Mouse (Mus musculus) G1E (cell line): Measurements from ENCODE around the gene Cmklr1. TPM values are rescaled to one million over a fixed set of nuclear protein-coding genes. Genes with fewer than 3 reads are reported as not detected.

Experiments used
- ATAC-seq: 2 replicates; pipeline ENCODE4 v1.8.0; 2016; ENCODE audit warnings: mild to moderate bottlenecking; ENCODE audit not compliant: insufficient number of reproducible peaks, poor library complexity, low FRiP score, severe bottlenecking; ENCODE audit errors: extremely low read depth
- DNase-seq: peaks from one replicate; pipeline ENCODE4 v3.0.0; 2012; ENCODE audit warnings: low spot score
- H3K27me3 ChIP-seq: 2 replicates; pipeline ENCODE4 v1.6.1; 2012; ENCODE audit warnings: mild to moderate bottlenecking, low read length, inconsistent platforms; ENCODE audit not compliant: insufficient read depth
- H3K36me3 ChIP-seq: replicated peaks from 2 replicates; pipeline ENCODE3; 2012; ENCODE audit warnings: mild to moderate bottlenecking, inconsistent platforms
- H3K4me1 ChIP-seq: 2 replicates; pipeline ENCODE4 v1.6.1; 2012; ENCODE audit warnings: low read depth, low read length, inconsistent platforms, mixed read lengths; ENCODE audit not compliant: insufficient read depth
- H3K4me3 ChIP-seq: 2 replicates; pipeline ENCODE4 v1.5.1; 2012; ENCODE audit warnings: low read depth, mild to moderate bottlenecking, inconsistent platforms, low read length, moderate library complexity, mixed read lengths
- H3K9me3 ChIP-seq: replicated peaks from 2 replicates; pipeline ENCODE4 v1.6.1; 2012; ENCODE audit warnings: inconsistent platforms
- CTCF ChIP-seq: IDR thresholded peaks from 2 replicates; pipeline ENCODE4 v1.5.1; 2012; ENCODE audit warnings: low read depth, low read length, inconsistent platforms, mixed read lengths
- GATA1 ChIP-seq: IDR thresholded peaks from 2 replicates; pipeline ENCODE4 v1.6.1; 2012; ENCODE audit warnings: borderline replicate concordance, low read length, inconsistent platforms, mixed read lengths
- GATA2 ChIP-seq: IDR thresholded peaks from 2 replicates; pipeline ENCODE4 v1.6.1; 2012; ENCODE audit warnings: low read depth, low read length, inconsistent platforms, borderline replicate concordance
- POLR2AphosphoS5 ChIP-seq: IDR thresholded peaks from 2 replicates; pipeline ENCODE4 v1.6.1; 2012; ENCODE audit warnings: low read depth, low read length, inconsistent platforms; ENCODE audit not compliant: insufficient replicate concordance
- TAL1 ChIP-seq: conservative IDR thresholded peaks from 2 replicates; pipeline ENCODE4 v1.6.1; 2012; ENCODE audit warnings: low read depth, low read length, inconsistent platforms, mixed read lengths
- polyA plus RNA-seq: library from polyadenylated mRNA; stranded (reverse); fragments of >175 nt; gene quantifications from 2 replicates; pipeline ENCODE4 v1.2.3, GENCODE M21; 2012
- total RNA-seq, 2 experiments: library from RNA; stranded (forward) in 1 of 2; stranded (reverse) in 1 of 2; fragments of 200-1000 nt in 1 of 2; fragments of >200 nt in 1 of 2; fragmentation: Nextera tagmentation in 1 of 2; gene quantifications; 2 replicates each; pipeline ENCODE4 v1.2.3; 2014 to 2017

The Cmklr1 gene
- total and polyA plus RNA-seq, 3 experiments: 0.05 TPM; not detected in 2

GRCm38 (mm10) chr5:113619151-113619550, 31.1 kb downstream of the Cmklr1 start:
- no peak overlapping the region for H3K4me3 ChIP-seq
- ATAC-seq: no peak
- no peaks in the 10 kb centered on the region for H3K4me1 ChIP-seq
- no peaks in the 10 kb centered on the region for H3K27me3 ChIP-seq
- no peak for TF ChIP-seq CTCF
- TF ChIP-seq GATA1: no peak
- no peak for TF ChIP-seq GATA2
- TF ChIP-seq POLR2AphosphoS5: no peak
- no peak for TF ChIP-seq TAL1
- no peaks in the 10 kb centered on the region for H3K36me3 ChIP-seq
- no peak for DNase-seq
- peaks cover 91% of the 10 kb centered on the region for H3K9me3 ChIP-seq

DNA sequence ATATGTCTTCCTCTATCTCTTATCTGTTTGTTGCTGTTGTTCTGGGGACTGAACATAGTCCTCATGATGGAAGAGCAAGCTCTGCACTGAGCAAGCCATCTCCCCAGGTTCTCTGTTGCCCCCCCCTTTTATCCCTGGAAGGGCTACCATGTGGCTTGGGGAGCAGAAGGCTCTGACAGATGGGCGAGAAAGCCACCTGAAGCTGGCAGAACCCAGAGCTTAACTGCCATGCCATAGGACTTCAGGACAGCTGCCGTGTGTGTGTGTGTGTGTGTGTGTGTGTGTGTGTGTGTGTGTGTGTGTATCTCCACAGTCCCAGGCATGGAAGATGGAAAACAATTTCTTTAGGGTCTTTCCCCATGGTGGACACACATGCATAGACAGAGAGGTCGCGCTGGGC, 31.5 kb downstream of the Cmklr1 start:
- peaks cover 91% of the 10 kb centered on the region for H3K9me3 ChIP-seq
- no peak for ATAC-seq
- no peak for TF ChIP-seq POLR2AphosphoS5
- no peak for TF ChIP-seq GATA2
- no peak for TF ChIP-seq GATA1
- no peak for TF ChIP-seq CTCF
- TF ChIP-seq TAL1: no peak

GRCm38 (mm10) chr5:113611771-113612233, 38.4 kb downstream of the Cmklr1 start:
- H3K4me1 ChIP-seq: no peaks in the 10 kb centered on the region
- TF ChIP-seq POLR2AphosphoS5: no peak
- TF ChIP-seq CTCF: no peak
- TF ChIP-seq GATA2: no peak
- no peak for TF ChIP-seq TAL1
- TF ChIP-seq GATA1: no peak
- peaks cover 97% of the 10 kb centered on the region for H3K9me3 ChIP-seq
- no peaks in the 10 kb centered on the region for H3K27me3 ChIP-seq
- DNase-seq (no peak), ATAC-seq (no peak)
- H3K4me3 ChIP-seq: no peak overlapping the region; the same call in 1 of the 2 replicates
- no peaks in the 10 kb centered on the region for H3K36me3 ChIP-seq

More for the DNA sequence above, 31.5 kb downstream of the Cmklr1 start:
- DNase-seq: no peak
- H3K36me3 ChIP-seq: no peaks in the 10 kb centered on the region
- no peaks in the 10 kb centered on the region for H3K27me3 ChIP-seq
- H3K4me1 ChIP-seq: no peaks in the 10 kb centered on the region
- no peak overlapping the region for H3K4me3 ChIP-seq

- Histone ChIP-seq H3K4me1 (no peaks in the 10 kb centered on the region), H3K36me3 (no peaks in the 10 kb centered on the region), H3K9me3 (peaks cover 96% of the 10 kb centered on the region), H3K27me3 (no peaks in the 10 kb centered on the region), H3K4me3 (no peak overlapping the region)
- TF ChIP-seq POLR2AphosphoS5: no peak
- ATAC-seq (no peak), DNase-seq (no peak)
Observed at GRCm38 (mm10) chr5:113611131-113611530, 39.1 kb downstream of the Cmklr1 start.

DNA sequence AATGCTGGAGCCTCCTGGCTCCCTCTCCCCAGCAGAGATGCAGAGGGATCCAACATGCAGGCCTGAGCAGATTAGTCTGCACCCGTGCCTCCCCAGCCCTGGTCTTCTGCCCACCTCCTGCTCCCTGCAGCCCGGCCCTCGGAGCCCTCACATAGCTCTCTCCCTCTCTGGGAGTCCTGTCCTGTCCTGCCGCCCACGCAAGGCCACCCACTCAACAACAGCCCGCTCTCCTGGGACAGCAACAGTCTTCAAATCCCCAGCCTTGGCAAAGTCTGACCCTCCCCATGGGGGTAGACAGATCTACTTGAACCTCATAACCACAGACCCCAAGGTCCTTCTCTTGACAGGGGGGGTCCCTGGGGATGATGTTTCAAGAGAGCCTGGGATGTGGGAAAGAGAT, 39.7 kb downstream of the Cmklr1 start:
- DNase-seq (no peak), ATAC-seq (no peak)
- Histone ChIP-seq H3K36me3 (no peaks in the 10 kb centered on the region), H3K9me3 (peaks cover 97% of the 10 kb centered on the region), H3K4me3 (no peak overlapping the region), H3K4me1 (no peaks in the 10 kb centered on the region), H3K27me3 (no peaks in the 10 kb centered on the region)
- no peak for TF ChIP-seq TAL1
- TF ChIP-seq CTCF: no peak
- TF ChIP-seq GATA2: no peak

DNA sequence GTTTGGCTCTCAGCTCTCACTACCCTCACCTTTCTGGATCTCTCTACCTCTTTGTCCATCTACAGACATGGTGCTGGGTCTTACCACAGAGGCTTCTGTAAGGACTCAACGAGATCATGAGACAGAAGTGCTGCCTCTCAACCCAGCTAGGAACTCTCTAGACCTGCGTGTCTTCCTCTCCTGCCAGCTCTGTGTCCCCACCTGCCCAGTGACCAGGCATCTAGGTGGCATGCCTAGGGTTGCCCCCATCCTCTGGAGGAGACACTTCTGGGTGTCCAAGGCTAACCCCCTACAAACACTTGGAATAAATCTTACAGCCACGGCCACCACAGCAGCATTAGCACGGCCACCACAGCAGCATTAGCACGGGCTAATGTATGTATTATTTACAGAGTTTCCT, 40.3 kb downstream of the Cmklr1 start:
- no peak for TF ChIP-seq CTCF
- TF ChIP-seq GATA2: no peak
- no peak for TF ChIP-seq GATA1
- no peak for TF ChIP-seq TAL1
- TF ChIP-seq POLR2AphosphoS5: no peak
- DNase-seq: no peak
- Histone ChIP-seq H3K9me3 (peaks cover 97% of the 10 kb centered on the region), H3K27me3 (no peaks in the 10 kb centered on the region), H3K36me3 (no peaks in the 10 kb centered on the region), H3K4me3 (no peak overlapping the region), H3K4me1 (no peaks in the 10 kb centered on the region)
- ATAC-seq: no peak

GRCm38 (mm10) chr5:113608511-113608910, 41.7 kb downstream of the Cmklr1 start:
- ATAC-seq (no peak), DNase-seq (no peak)
- peaks cover 94% of the 10 kb centered on the region for H3K9me3 ChIP-seq
- no peaks in the 10 kb centered on the region for H3K4me1 ChIP-seq
- H3K27me3 ChIP-seq: no peaks in the 10 kb centered on the region
- no peak for TF ChIP-seq GATA2
- TF ChIP-seq CTCF: no peak
- TF ChIP-seq POLR2AphosphoS5: no peak
- no peak for TF ChIP-seq TAL1
- no peak for TF ChIP-seq GATA1
- no peaks in the 10 kb centered on the region for H3K36me3 ChIP-seq
- no peak overlapping the region for H3K4me3 ChIP-seq
